Mouse (Mus musculus) lung, postnatal 0 days (tissue): ENCODE results near the gene Preb.
A peak's percentile ranks its signal among the peaks of the same experiment; 100 is the strongest.

ENCODE experiments used
- CTCF ChIP-seq: IDR thresholded peaks from 2 replicates; pipeline ENCODE4 v1.5.1; 2016; ENCODE audit warnings: antibody characterized with exemption, mild to moderate bottlenecking
- EP300 ChIP-seq: IDR thresholded peaks from 2 replicates; pipeline ENCODE4 v1.6.1; 2016; ENCODE audit warnings: antibody characterized with exemption, mild to moderate bottlenecking, control low read depth

DNA sequence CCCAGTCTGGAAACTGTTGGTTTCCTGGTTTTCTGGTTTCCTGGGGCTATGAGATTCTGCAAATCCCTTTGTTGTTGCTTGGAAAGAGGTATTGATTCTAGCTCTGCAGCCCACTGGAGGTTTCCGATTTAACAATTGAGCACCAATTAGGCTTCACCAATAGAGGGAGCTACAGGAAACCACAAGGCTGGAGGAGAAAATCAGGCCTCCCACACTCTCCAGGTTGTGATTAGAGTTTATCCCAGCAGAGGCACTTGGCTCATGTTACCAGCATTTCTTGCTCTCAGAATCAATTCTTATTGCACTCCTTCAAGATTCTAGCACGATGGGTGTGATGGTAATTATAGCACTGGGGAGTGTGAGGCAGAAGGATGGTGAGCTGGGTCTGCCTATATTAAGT is 22.2 kb upstream of the Preb start:
- TF ChIP-seq CTCF (peak; percentile 66), EP300 (no peak)
